Mouse (Mus musculus): ENCODE results near the gene Zp1.

Gene Zp1

DNA sequence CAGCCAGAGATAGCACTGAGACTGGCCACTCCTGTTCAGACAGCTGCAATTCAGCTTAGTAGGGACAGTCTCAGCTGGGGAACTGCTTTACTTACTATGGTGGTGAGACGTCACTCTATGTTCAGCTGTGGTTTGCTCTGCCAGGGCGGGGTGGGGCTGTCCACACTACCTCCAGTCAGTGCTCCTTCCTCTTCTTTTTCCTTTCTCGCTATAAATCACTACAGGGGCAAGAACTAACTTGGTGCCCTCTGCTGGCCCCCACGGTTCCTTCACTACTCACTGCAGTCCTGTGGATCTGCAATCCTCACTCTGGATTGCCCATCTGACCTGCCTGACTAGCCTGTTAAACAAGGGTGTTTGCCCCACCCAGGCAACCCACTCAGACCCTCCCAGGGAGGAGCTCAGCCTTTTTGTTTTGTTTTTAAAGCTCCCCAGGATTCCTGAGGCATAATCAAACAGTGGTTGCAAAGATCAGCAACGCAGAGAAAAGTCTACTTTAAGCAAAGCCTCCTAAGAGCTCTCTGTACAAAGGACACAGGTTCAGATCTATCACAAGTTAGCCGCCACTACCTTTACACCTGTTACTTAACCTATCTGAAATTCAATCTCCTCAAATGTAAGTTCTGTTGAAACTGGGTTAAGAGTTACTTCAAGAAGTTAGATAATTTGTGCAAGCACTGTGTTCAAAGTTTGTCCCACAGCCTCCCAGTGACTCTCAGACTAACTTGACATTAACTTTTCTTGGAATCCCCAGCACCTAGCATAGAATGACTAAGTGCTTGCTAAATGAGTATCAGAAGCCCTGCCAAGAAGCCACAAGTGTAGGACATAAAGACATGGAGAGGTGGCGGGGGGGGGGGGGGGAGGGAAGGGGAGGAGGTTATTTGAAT lies 40.1 kb downstream of the Zp1 start:
- peak; percentile 71 to 79 for DNase-seq (ENCODE audit: low read depth in 1 of 2, low spot score in 2 of 2)

GRCm38 (mm10) chr19:10878201-10878837 lies 42.1 kb downstream of the Zp1 start:
- no peak for DNase-seq (ENCODE audit: low read depth in 1 of 2, low spot score in 2 of 2)

DNA sequence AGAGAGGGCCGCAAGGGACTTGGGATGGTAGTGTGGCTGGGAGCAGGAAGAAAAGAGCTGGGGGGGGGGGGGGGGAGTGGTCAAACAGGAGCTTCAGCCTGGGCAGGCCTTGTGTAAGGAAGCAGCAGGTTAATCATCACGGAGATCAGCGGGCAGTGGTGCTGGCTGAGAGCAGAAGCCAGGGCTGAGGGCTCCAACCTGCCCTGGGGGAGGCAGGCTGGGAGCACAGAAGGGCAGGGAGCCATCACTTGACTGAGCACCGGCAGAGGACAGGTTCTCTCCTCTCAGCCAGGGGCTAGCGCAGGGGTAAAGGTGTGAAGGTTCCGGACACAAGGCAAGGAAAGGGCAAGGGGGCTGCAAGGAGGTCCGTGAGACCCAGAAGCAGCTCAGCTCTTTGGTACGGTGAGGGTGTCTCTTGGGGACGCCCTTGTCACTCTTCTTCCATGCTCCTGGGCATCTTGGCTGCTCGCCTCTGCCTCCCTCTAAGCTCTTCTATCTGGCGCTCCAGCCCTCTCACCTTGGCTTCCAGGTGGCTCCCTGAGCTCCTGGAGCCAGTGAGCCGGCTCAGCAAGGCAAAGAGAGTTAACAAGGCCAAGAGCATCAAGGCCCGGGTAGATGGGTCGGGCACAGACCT lies 49.0 kb downstream of the Zp1 start:
- no peak for DNase-seq (ENCODE audit: low read depth in 1 of 2, low spot score in 2 of 2)

GRCm38 (mm10) chr19:10870676-10871075 lies 49.8 kb downstream of the Zp1 start:
- DNase-seq (ENCODE audit: low read depth in 1 of 2, low spot score in 2 of 2), result no peak

GRCm38 (mm10) chr19:10869886-10870527 lies 50.4 kb downstream of the Zp1 start, which contains the start of gene Tmem132a:
TSS of gene Tmem132a (minus strand) at chr19:10869940.
- no peak for DNase-seq (ENCODE audit: low read depth in 1 of 2, low spot score in 2 of 2)

DNA sequence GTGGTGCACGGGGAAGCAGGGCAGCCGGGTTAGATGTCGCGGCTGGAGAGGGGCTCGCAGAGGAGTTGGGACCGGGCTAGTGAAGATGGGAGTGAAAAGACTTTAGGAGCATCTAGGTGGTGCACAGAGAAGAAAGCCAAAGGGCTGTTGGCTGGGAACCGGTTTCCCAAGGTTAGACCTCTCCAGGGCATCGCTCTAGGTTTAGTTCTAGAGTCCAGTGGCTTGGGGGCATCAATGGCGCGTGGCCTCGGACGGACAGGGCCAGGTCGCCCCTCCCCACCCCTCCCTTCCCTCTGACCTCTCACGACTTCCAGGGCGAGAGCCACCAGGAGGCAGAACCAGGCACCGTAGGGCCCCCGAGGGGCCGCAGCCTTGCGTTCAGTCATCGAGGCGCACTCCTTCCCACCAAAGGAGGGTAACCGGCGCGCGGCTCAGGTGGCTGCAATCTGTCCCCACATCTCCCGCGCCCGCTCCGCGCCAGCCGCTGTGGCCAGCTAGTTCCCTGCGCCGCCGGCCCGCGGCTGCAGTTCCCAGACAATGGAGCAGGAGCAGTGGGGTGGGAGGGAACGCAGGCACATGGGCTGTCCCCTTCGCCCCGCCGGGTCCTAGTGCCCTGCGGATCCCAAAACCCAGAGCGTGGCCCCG lies 51.1 kb downstream of the Zp1 start:
- DNase-seq (ENCODE audit: low read depth in 1 of 2, low spot score in 2 of 2), result no peak

- no peak for DNase-seq (ENCODE audit: low read depth in 1 of 2, low spot score in 2 of 2)
Measured at GRCm38 (mm10) chr19:10868623-10869141, 51.8 kb downstream of the Zp1 start.

DNA sequence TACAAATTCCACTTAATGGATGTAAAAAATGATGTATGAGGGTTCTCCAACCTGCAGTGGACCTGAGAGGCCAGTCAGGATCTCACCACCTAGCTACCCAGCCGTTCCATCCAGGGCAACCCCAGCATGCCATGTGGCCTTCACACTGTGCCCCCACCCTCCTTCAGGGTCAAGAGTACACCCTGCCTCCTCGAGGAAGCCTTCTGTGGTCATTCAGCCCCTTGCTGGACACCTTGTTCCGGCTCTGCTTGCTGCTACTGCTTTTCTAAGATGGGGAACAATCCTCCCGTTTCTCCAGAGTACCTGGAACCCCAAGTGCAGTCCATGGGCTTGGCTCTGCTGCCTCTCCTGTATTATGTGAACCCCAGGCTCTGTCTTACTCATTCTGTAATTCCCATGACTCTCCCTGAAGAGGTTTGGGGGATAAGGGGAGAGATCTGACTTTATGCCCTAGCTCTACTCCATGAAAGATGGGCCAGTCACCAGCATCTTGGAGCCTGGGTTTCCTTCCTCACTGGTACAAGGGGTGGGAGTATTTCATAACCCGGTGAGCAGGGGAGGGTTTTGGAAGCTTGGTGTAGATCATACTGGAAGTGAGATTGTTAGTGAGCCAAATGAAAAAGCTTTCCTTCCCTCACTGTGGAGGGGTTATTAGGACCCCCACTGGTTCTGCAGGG lies 52.3 kb downstream of the Zp1 start:
- DNase-seq (ENCODE audit: low read depth in 1 of 2, low spot score in 2 of 2), result no peak

GRCm38 (mm10) chr19:10866351-10866750 lies 54.1 kb downstream of the Zp1 start:
- DNase-seq (ENCODE audit: low read depth in 1 of 2, low spot score in 2 of 2), result no peak
